Comparison of ENCODE assay signal across 17 mouse cellular contexts in the genomic region with DNA sequence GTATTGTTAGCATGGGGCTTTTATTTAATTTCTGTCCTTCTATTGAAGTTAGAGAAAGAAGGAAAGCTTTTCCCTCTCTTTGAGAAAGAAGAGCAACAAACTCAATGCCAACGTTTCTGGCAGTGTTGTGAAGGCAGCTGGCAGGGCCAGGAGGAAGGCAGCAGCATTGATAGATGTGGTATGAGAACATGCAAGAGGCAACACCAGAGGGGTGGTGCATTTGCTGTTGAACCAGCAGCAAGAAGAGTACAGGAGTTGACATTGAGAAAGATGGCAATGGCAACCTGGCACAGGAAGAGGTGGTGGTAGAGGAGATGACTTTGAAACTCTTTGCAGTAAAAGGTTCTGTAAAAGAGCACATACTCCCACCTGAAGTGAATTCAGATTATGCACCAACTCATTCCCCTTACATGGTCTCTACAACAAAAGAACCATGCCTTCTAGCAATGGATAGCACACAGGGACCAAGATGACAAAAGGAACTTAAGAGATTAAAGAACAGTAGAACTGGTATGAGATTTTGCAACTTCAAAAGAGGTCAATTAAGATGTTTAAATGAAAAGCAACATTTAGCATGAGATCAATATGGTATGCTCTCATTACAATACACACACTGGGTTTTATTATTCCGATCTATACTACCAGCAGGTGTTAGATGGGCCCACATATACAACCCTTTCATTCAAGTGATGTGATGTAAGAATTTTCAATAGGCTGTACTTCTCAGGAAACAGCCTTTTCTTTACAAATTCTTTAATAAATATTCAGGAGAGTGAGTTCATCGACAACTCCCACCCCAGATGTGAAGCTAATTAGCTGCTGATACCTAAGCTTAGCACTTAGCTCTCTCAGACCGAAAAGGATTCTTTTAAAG.
"Had no signal": no experiment of that assay in that cellular context is flagged by ENCODE, and none has a peak within 500 bp of the region (broad histone marks: within the 10 kb centered on the region; RNA-seq: fewer than 3 reads in every experiment).

No protein-coding gene starts in this region.

- H3K27ac ChIP-seq: kidney, postnatal 0 days; layer of hippocampus, adult 2 months; limb, embryonic 12.5 days; limb, embryonic 15.5 days; liver, embryonic 14.5 days; macrophage had no signal

- H3K9me3 ChIP-seq: limb, embryonic 12.5 days; limb, embryonic 15.5 days had no signal

- ATAC-seq: liver, postnatal 0 days; lung, postnatal 0 days had no signal

- H3K4me2 ChIP-seq: limb, embryonic 12.5 days; limb, embryonic 15.5 days; liver, embryonic 11.5 days; lung, embryonic 14.5 days had no signal

- DNase-seq: kidney, adult 2 months; kidney, postnatal 25 days; layer of hippocampus, adult 9-11 months; layer of hippocampus, postnatal 36 days; left cerebral cortex, postnatal 4 days; liver, postnatal 0 days; lung, embryonic 14.5 days; thymus, adult 18-20 months; thymus, postnatal 36 days had no signal

- H3K36me3 ChIP-seq: limb, embryonic 12.5 days; limb, embryonic 15.5 days had no signal

- H3K27me3 ChIP-seq: limb, embryonic 12.5 days; limb, embryonic 15.5 days had no signal

- H3K4me1 ChIP-seq: limb, embryonic 12.5 days; limb, embryonic 15.5 days had no signal

- H3K9ac ChIP-seq: limb, embryonic 12.5 days; limb, embryonic 15.5 days; liver, embryonic 14.5 days; liver, postnatal 0 days; lung, embryonic 14.5 days had no signal

- H3K4me3 ChIP-seq: layer of hippocampus, adult 2 months; limb, embryonic 12.5 days; limb, embryonic 15.5 days had no signal
